Mouse (Mus musculus) midbrain, embryonic 15.5 days (tissue): Measurements from ENCODE around the gene Tbx21. TPM values are rescaled to one million over a fixed set of nuclear protein-coding genes. Genes with fewer than 3 reads are reported as not detected.
A peak's percentile ranks its signal among the peaks of the same experiment; 100 is the strongest.

Source experiments
- ATAC-seq: fragments of 200-750 bp; cut with Nextera tagmentation; replicated peaks from 2 replicates; pipeline ENCODE4 v1.8.0; 2017; ENCODE audit warnings: moderate TSS enrichment
- H3K27ac ChIP-seq: fragments of 300-500 bp; sonication (generic); 2 replicates; pipeline ENCODE4 v1.5.1; 2015; ENCODE audit warnings: mild to moderate bottlenecking, inconsistent platforms
- H3K27me3 ChIP-seq: fragments of 300-500 bp; sonication (generic); replicated peaks from 2 replicates; pipeline ENCODE4 v1.6.1; 2015; ENCODE audit warnings: inconsistent platforms
- H3K36me3 ChIP-seq: fragments of 300-500 bp; sonication (generic); replicated peaks from 2 replicates; pipeline ENCODE4 v1.6.1; 2015; ENCODE audit warnings: inconsistent platforms
- H3K4me1 ChIP-seq: fragments of 300-500 bp; sonication (generic); 2 replicates; pipeline ENCODE4 v1.6.1; 2015; ENCODE audit warnings: inconsistent platforms
- H3K4me2 ChIP-seq: fragments of 300-500 bp; sonication (generic); 2 replicates; pipeline ENCODE4 v1.6.1; 2015; ENCODE audit warnings: inconsistent platforms, mild to moderate bottlenecking, moderate library complexity
- H3K4me3 ChIP-seq: fragments of 300-500 bp; sonication (generic); 2 replicates; pipeline ENCODE4 v1.5.1; 2015; ENCODE audit warnings: mild to moderate bottlenecking, inconsistent platforms
- H3K9ac ChIP-seq: fragments of 300-500 bp; sonication (generic); 2 replicates; pipeline ENCODE4 v1.6.1; 2015; ENCODE audit warnings: mild to moderate bottlenecking, inconsistent platforms
- H3K9me3 ChIP-seq: fragments of 300-500 bp; sonication (generic); 2 replicates; pipeline ENCODE4 v1.6.1; 2016; ENCODE audit warnings: inconsistent platforms
- WGBS: fragments of 180-500 bp; shearing (Covaris S2); methylation state at CpG from one replicate; pipeline ENCODE4 v1.1.7; 2015; ENCODE audit warnings: mixed read lengths; 5-methylcytosine and 5-hydroxymethylcytosine counted together
- polyA plus RNA-seq: library from polyadenylated mRNA; unstranded; fragments of >200 nt; fragmentation: Nextera tagmentation; extraction: Ambion mirVana; gene quantifications from 2 replicates; pipeline ENCODE4 v1.2.1, GENCODE M21; 2015

Gene Tbx21
- 0.13 and 0.19 TPM in 2 replicates for polyA plus RNA-seq

DNA sequence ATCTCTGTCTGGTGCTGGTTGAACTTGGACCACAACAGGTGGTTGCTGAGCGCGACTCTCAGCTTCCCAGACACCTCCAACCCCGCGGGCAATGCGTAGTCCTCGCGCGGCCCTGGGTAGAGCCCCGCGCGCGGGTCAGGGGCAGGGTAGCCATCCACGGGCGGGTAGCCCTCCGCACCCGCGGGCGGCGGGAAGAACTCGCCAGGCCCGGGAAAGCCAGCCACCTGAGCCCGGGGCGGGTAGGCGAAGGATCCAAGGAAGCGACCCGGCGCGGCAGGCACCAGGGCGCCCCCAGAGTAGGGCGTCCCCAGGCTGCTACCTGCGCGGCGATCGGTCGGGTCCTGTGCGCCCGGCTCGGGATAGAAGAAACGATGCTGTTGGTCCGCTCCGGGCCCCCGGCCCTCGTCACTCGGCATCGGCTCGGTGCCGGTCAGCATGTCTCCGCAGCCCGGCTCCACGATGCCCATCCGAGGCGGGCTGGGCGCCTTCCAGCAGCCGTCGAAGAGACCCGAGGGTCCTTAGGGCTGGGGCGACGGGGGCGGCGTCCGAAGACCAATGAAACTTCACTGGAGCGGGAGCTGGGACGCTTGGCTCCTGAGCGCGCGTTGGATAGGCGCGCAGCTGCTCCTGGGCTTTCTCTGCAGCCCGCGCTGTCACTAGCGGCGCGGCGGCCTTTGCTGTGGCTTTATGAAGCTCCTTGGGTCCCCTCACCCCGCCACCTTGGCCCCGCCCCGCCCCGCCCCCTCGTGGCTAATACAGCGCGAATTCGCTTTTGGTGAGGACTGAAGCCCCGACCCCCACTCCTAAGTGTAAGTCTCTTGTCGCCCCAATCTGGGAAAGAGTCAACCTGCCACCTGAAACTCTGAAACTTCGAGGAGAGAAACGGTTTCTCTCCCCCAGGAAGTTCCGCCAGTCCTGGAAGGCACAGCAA, at the start of gene Tbx21:
Gene Tbx21, minus strand, starts transcription at position 661 of the 931 bp plus-strand sequence.
- 1% methylated on average over 83 of the region's 87 CpGs for WGBS
- no peaks in the 10 kb centered on the region for H3K36me3 ChIP-seq
- H3K27me3 ChIP-seq = peaks cover 52% of the 10 kb centered on the region
- peak within 1 kb of the TSS; percentile 65 for H3K4me2 ChIP-seq
- no peaks in the 10 kb centered on the region for H3K9me3 ChIP-seq
- ATAC-seq = no peak
- H3K27ac ChIP-seq = no peak within 1 kb of the TSS
- peak within 1 kb of the TSS; percentile 35 for H3K4me3 ChIP-seq
- no peak within 1 kb of the TSS for H3K9ac ChIP-seq
- peaks cover 19% of the 10 kb centered on the region for H3K4me1 ChIP-seq

DNA sequence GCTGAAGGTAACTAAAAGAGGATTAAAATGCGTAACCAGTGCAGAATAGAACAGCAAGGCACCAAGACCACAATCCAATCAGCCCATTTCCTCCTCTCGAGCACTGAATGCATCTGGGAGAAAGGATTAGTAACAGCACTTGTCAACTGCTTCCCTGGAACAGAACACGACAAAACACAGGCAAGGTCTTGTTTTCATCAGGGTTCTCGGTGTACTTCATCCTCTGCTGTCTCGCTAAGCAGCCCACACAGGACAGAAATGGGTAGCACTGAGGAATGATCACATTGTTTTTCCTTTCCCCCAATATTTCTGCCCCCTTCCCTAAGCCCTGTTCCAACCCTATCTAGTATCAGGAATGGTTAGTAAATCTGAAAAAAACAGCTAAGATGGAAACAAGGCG, 45.2 kb upstream of the Tbx21 start:
- no peak for ATAC-seq
- H3K36me3 ChIP-seq = peaks cover 59% of the 10 kb centered on the region
- H3K9me3 ChIP-seq = no peaks in the 10 kb centered on the region
- H3K4me1 ChIP-seq = no peaks in the 10 kb centered on the region
- WGBS = 35% methylated on average over 6 of the region's 6 CpGs
- no peak overlapping the region for H3K4me2 ChIP-seq
- H3K27ac ChIP-seq = no peak overlapping the region; the same call in 1 of the 2 replicates
- H3K4me3 ChIP-seq = no peak overlapping the region
- no peak overlapping the region for H3K9ac ChIP-seq
- H3K27me3 ChIP-seq = no peaks in the 10 kb centered on the region

DNA sequence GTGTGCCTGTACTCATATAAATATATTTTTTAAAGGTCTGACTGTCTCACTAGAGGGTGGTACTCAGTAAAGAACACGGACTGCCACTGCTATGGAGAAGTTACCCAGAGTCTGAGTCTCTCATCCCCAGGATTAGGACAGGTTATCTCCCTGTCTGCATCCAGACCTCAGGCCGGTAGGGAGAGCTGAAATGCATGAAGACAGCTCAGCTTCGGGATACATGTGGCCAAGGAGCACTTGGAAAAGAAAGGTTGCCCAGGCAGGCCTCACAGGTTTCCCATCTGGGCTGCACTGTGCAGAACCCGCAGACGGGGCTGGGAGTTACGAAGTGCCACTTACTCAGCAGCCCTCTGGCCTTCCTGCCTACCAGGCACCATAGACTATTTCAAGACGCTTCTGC, 41.9 kb upstream of the Tbx21 start:
- Histone ChIP-seq H3K27ac (no peak overlapping the region), H3K4me2 (no peak overlapping the region), H3K27me3 (no peaks in the 10 kb centered on the region), H3K4me1 (peaks cover 11% of the 10 kb centered on the region), H3K36me3 (peaks cover 29% of the 10 kb centered on the region), H3K9me3 (no peaks in the 10 kb centered on the region), H3K4me3 (no peak overlapping the region), H3K9ac (no peak overlapping the region)
- no peak for ATAC-seq
- 75% methylated on average over 7 of the region's 7 CpGs for WGBS

DNA sequence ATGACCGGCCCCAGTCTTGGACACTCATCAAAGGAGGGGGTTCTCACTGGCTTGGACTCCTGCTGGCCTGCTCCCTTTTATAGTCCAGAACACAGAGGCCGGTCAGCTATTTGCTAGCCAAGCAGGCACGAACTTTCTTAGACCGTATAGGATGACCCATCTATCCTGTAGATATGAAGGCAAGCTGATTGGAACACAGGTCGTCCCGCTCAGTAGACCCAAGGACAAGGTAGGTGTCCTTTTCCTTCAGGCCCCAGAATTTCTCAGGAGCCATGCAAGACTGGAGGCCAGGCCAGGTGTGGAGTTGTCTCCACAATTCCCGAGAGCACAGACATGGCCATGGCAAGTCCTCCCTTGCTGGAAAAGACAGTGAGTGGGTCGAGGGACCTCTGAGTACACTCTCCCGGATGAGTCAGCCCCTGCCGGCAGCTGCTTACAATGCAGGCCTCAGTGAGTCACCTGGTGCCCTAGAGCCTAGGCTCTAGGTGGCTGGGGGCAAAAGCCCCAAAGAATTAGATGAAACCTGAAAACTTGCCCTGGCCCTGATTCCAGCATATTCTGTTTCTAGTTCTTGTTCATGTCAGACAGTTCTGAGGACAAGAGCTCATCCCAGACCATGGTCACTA, 37.6 kb upstream of the Tbx21 start:
- ATAC-seq = no peak
- Histone ChIP-seq H3K36me3 (0 out of 2 replicates have a peak, but pooled peaks cover 3% of the 10 kb centered on the region), H3K9ac (peak overlapping the region; percentile 78; the same call in 1 of the 2 replicates), H3K9me3 (no peaks in the 10 kb centered on the region), H3K4me1 (peaks cover 29% of the 10 kb centered on the region), H3K4me2 (peak overlapping the region; percentile 78), H3K27me3 (no peaks in the 10 kb centered on the region), H3K4me3 (peak overlapping the region; percentile 75; the same call in 1 of the 2 replicates), H3K27ac (0 out of 2 replicates have a peak overlapping the region, but pooled peaks have one; percentile 95)
- WGBS = 15% methylated on average over 10 of the region's 10 CpGs

DNA sequence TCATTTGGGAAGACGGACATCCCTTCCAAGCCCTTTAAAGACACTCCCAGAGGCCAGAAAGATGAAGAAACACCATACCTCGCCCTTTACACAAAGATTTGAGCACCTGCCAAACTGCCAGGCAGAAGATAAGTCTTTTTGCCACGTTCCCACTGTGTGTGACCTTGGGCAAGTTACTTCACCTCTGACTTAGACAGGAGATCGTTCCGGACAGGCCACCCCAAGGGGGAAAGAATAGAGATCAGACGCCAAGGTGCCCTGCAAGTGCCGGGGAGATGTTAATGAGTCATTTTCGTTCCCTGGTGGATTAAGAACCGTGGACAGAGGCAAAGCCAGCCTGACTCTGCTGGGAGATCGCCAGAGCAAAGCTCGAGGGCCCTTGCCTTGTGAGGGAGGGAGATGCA, 36.9 kb upstream of the Tbx21 start:
- Histone ChIP-seq H3K4me1 (peaks cover 29% of the 10 kb centered on the region), H3K9me3 (no peaks in the 10 kb centered on the region), H3K4me3 (peak overlapping the region; percentile 75), H3K27me3 (no peaks in the 10 kb centered on the region), H3K27ac (peak overlapping the region; percentile 95), H3K36me3 (no peaks in the 10 kb centered on the region; the same call in 1 of the 2 replicates), H3K9ac (peak overlapping the region; percentile 78), H3K4me2 (peak overlapping the region; percentile 78)
- WGBS = under 1% methylated on average over 11 of the region's 11 CpGs
- ATAC-seq = no peak

DNA sequence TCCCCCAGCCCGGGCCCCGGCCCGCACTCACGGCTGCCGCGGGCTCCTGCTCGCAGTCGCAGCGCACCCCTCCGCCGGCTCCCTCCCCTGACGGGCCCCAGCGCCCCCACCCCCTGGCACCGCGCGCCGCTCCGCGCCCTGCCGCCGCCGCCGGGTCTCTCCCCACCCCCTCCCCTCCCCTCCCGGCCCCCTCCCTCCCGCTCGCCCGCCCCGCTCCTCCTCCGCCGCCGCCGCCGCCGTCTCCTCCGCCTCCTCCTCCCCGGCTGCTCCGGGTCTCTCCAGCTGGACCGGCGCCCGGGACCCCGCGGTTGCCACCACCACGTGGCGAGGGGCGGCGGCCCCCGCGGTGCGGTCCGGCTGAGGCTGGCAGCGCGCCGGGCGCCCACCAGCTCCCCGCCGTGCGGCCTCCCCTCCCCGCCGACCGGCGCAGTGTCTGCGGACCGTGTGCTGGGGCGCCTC, 36.2 kb upstream of the Tbx21 start, which contains the start of gene Tbkbp1:
Gene Tbkbp1, minus strand, starts transcription at position 153 of the 459 bp plus-strand sequence.
- H3K9ac ChIP-seq = peak within 1 kb of the TSS; percentile 78

DNA sequence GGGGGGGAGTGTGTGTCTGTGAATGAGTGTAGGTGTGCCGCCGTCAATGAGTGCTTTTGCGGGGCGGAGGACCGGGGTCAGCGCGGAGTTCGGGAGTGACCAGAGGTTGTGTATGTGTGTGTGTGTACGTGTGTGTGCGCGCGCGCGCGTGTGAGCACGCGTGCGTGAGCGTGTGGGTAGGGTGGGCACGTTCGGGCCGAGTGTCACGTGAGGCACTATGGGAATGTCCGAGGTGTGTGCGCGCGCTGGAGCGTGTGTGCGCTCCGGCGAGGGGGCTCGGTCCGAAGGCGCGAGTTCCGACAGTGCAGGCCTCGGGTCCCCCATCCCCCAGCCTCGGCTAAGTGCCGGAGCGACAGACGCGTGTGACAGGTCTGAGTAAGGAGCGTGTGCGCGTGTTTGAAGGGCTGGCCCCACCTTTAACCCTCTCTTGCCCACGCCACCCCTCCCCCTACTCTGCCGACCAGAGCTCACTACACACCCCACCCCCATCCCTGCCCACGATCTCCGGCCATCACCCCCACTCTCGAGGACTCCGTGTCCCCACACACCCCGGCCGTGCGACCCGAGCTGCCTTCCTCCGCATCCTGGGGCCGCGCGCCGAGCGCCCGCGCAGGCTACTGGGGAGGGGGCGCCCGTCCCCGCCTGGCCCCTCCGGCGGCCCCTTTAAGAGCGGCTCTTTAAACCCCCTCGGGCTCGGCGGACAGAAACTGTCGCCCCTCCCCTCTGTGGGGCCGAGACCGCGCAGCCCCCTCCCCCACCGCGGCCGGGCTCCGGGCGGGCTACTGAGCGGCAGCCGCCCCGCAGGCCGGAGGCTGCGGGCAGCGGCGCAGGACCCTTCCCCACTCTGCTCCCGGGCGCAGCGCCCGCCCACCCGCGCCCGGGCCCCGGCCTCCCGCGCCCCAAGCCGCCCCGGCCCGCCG, 35.5 kb upstream of the Tbx21 start:
- H3K4me3 ChIP-seq = peak overlapping the region; percentile 75
- ATAC-seq = peak; percentile 86
- under 1% methylated on average over 93 of the region's 102 CpGs for WGBS
- peak overlapping the region; percentile 95 for H3K27ac ChIP-seq
- H3K27me3 ChIP-seq = no peaks in the 10 kb centered on the region
- H3K9ac ChIP-seq = peak overlapping the region; percentile 78
- no peaks in the 10 kb centered on the region for H3K9me3 ChIP-seq
- H3K4me1 ChIP-seq = peaks cover 29% of the 10 kb centered on the region
- H3K4me2 ChIP-seq = peak overlapping the region; percentile 78
- H3K36me3 ChIP-seq = peaks cover 1% of the 10 kb centered on the region; the same call in 1 of the 2 replicates

More for the DNA sequence above, 36.2 kb upstream of the Tbx21 start, which contains the start of gene Tbkbp1:
- no peaks in the 10 kb centered on the region for H3K9me3 ChIP-seq
- H3K4me3 ChIP-seq = peak within 1 kb of the TSS; percentile 75
- peak within 1 kb of the TSS; percentile 78 for H3K4me2 ChIP-seq
- H3K36me3 ChIP-seq = no peaks in the 10 kb centered on the region; the same call in 1 of the 2 replicates
- WGBS = under 1% methylated on average over 34 of the region's 64 CpGs
- peak; percentile 25 for ATAC-seq
- H3K27me3 ChIP-seq = no peaks in the 10 kb centered on the region
- H3K4me1 ChIP-seq = peaks cover 29% of the 10 kb centered on the region
- H3K27ac ChIP-seq = peak within 1 kb of the TSS; percentile 95

DNA sequence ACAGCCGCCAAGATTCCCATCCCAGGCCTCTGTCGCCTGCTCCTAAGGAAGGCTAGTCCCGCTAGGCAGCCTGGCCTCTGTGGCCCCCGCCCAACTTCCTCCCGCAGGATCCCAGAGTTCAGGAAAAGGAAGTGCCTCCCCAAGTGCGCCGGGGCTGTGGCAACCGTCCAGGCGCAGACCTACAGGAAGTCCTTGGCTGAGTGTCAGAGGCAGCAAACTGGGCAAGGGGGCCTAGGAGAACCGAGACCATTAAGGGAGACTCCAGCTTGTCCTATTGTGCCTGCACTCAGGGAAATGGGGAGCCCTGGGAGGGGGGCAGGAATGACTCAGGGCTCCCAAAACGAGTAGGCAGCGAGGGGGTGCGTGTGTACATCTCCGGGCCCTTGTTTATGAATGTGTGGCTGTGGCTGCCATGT, 34.9 kb upstream of the Tbx21 start:
- Histone ChIP-seq H3K36me3 (peaks cover 4% of the 10 kb centered on the region; the same call in 1 of the 2 replicates), H3K9me3 (no peaks in the 10 kb centered on the region), H3K27ac (peak overlapping the region; percentile 95), H3K4me1 (peaks cover 29% of the 10 kb centered on the region), H3K4me2 (peak overlapping the region; percentile 78), H3K4me3 (peak overlapping the region; percentile 75), H3K27me3 (no peaks in the 10 kb centered on the region), H3K9ac (peak overlapping the region; percentile 78)
- WGBS = 5% methylated on average over 14 of the region's 14 CpGs
- peak; percentile 24 for ATAC-seq

DNA sequence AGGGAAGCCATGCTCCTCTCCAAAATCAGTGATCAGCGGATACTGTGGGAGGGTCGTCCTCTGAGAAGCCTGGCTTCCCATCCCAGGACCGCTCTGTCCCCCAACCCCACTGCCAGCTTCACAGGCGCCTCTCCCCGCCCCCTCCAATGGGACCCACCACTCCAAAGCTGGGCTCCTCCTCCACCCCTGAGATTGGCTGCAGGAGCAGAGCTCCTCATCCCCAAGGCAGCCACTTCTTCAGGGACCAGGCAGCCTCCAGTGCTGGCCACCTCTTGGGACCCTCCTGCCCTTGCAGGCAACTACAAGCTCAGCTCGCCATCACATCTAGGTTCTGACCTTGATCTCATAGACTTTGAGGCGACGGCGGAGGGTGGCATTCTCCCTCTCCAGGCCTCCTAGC, 33.9 kb upstream of the Tbx21 start:
- H3K4me2 ChIP-seq = peak overlapping the region; percentile 78
- H3K9me3 ChIP-seq = no peaks in the 10 kb centered on the region
- H3K4me1 ChIP-seq = peaks cover 29% of the 10 kb centered on the region
- 0 out of 2 replicates have a peak overlapping the region, but pooled peaks have one; percentile 2 for H3K9ac ChIP-seq
- H3K27me3 ChIP-seq = no peaks in the 10 kb centered on the region
- H3K4me3 ChIP-seq = peak overlapping the region; percentile 75; the same call in 1 of the 2 replicates
- 0 out of 2 replicates have a peak overlapping the region, but pooled peaks have one; percentile 95 for H3K27ac ChIP-seq
- 33% methylated on average over 9 of the region's 9 CpGs for WGBS
- ATAC-seq = no peak
- H3K36me3 ChIP-seq = peaks cover 4% of the 10 kb centered on the region; the same call in 1 of the 2 replicates

DNA sequence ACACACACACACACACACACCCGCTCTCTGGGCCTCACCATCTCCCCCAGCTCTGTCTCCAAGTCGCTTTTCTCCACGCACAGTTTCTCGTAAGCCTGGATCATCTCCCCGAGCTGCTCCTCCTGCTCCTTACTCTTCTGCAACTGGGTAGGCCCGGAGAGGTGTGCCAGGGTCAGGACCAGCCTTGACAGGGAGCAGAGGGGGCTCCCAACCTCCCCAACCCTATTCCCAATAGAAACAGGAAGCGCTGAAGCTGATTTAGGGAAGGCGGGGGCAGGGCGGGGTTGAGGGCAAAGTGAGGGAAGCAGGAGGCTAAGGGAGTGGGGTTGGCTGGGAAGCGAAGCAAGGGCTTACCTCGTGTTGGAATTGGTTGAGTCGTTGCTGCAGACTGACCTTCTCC, 33.5 kb upstream of the Tbx21 start:
- Histone ChIP-seq H3K9ac (no peak overlapping the region), H3K4me1 (peaks cover 29% of the 10 kb centered on the region), H3K4me3 (no peak overlapping the region), H3K4me2 (0 out of 2 replicates have a peak overlapping the region, but pooled peaks have one; percentile 78), H3K27ac (no peak overlapping the region), H3K36me3 (peaks cover 4% of the 10 kb centered on the region; the same call in 1 of the 2 replicates), H3K27me3 (no peaks in the 10 kb centered on the region), H3K9me3 (no peaks in the 10 kb centered on the region)
- WGBS = 36% methylated on average over 12 of the region's 12 CpGs
- ATAC-seq = no peak

DNA sequence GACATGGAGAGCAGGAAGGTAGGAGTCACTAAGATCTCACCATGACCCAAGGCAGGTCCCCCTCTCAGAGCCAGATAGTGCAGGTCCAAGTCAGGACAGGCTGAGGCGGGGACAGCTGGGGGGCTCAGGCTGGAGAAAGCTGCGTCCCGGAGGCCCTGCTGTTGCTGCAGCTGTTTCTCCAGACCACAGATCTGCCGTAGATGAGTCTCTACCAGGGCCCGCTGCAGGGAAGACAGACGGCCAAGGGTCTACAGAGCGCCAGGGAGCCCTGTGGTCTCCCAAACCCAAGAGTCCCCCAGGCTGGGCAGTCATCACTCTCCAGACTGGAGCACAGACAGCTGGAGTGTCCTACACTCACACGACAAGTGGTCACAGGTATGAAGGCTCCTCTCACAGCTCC, 32.2 kb upstream of the Tbx21 start:
- WGBS = 82% methylated on average over 8 of the region's 8 CpGs
- Histone ChIP-seq H3K36me3 (peaks cover 4% of the 10 kb centered on the region), H3K9ac (no peak overlapping the region), H3K4me3 (no peak overlapping the region), H3K27me3 (no peaks in the 10 kb centered on the region), H3K27ac (no peak overlapping the region), H3K4me1 (peaks cover 21% of the 10 kb centered on the region), H3K4me2 (no peak overlapping the region), H3K9me3 (no peaks in the 10 kb centered on the region)
- ATAC-seq = no peak
